Mouse (Mus musculus) CD4-positive, CD25-positive, alpha-beta regulatory T cell, adult 4 months (primary cell): Measurements from ENCODE around the gene Skil. TPM values are rescaled to one million over a fixed set of nuclear protein-coding genes. Genes with fewer than 3 reads are reported as not detected.

Experiments used
- polyA plus RNA-seq, 2 experiments: library from polyadenylated mRNA; unstranded; fragments of 100-300 nt; shearing (Covaris generic); gene quantifications; one replicate each; pipeline ENCODE4 v1.2.1; 2017

Gene Skil
- polyA plus RNA-seq, 2 experiments from 2014 or later, result 60.4 to 66.0 TPM

Other genes with a start within 250 kb of the Skil start
- gene Gpr160, start 239.1 kb upstream of the Skil start, polyA plus RNA-seq, result 1 to 10 TPM; 4.1 to 5.2 TPM
- 10 to 100 TPM; 50.6 to 58.6 TPM for gene Phc3, start 125.6 kb upstream of the Skil start, polyA plus RNA-seq
- 1 to 10 TPM; 1.4 to 2.8 TPM for gene Prkci, start 99.3 kb upstream of the Skil start, polyA plus RNA-seq
- not detected for gene Cldn11, start 54.9 kb downstream of the Skil start, polyA plus RNA-seq
- gene Slc7a14, start 215.3 kb downstream of the Skil start, polyA plus RNA-seq, result not detected